In the genomic region with DNA sequence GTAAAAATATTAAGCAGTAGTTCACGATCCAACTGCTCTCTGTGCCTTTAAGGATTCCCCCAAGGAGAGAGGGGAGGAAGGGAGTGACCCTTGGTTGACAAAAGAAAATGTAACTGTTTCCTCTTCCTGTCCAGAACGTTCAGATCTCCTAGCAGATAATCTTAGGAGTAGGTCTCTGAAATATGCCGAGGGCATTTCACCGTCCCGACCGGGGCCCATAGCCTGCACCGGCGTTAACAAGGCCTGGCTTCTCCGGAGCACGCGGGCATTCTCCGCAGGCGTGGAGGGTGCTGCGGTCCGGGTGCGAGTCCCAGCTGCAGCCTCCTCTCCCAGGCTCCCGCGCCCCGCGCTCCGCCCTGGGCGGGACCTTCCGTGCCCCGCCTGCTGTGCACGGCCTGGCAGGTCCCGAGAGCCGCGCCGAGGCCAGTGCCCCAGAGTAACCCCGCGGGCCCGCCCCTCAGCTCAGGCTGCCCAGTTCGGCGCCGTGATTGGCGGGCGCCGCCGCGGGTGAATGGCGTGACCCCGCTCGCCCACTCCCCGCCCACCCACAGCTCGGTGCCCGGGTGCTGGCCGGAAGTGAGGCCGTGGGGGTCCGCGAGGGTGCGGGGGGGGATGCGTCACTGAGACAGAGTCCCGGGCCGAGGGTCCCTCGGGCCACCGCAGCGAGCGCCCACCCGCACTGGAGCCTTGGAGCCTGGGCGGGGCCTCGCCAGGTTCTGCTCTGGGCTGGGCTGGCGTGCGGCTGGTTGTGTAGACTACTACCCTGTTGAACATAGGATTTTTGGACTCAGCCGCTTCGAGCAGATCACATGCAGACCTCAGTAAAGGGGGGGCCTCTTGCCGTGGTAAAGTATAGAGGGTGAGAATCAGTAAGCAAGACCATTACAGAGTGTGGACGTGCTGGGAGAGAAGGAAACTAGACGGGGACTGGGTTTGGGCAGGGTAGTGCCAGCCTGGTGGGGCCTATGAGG, we compare ENCODE assay signal across 8 mouse cellular contexts. TPM values are rescaled to one million over a fixed set of nuclear protein-coding genes. Genes with fewer than 3 reads are reported as not detected.
A peak's percentile ranks its signal among the peaks of the same experiment; 100 is the strongest.
DNase-seq lines count a peak whose midpoint lies in the region; ATAC-seq lines count a peak whose summit lies in the region.

No protein-coding gene starts in this region.

- H3K27me3 ChIP-seq in embryonic facial prominence, embryonic 11.5 days (ENCODE audit: control insufficient read depth, insufficient read depth, low read length): no peaks in the 10 kb centered on the region
- H3K27me3 ChIP-seq in midbrain, embryonic 11.5 days (ENCODE audit: control insufficient read depth, insufficient read depth, low read length): no peaks in the 10 kb centered on the region

- intact Hi-C loops in left cerebral cortex, postnatal 4 days (cut with DNase I): no loop called here

- WGBS in embryonic facial prominence, embryonic 11.5 days: under 1% methylated on average over 67 of the region's 68 CpGs
- WGBS in midbrain, embryonic 11.5 days: under 1% methylated on average over 66 of the region's 68 CpGs

- peak overlapping the region; percentile 62 for H3K4me3 ChIP-seq in embryonic facial prominence, embryonic 11.5 days (ENCODE audit: low read depth, low read length)
- peak overlapping the region; percentile 64 for H3K4me3 ChIP-seq in midbrain, embryonic 11.5 days (ENCODE audit: low read depth, low read length)

- no peaks in the 10 kb centered on the region for H3K4me1 ChIP-seq in embryonic facial prominence, embryonic 11.5 days (ENCODE audit: control insufficient read depth, insufficient read depth, low read length)
- peaks cover 12% of the 10 kb centered on the region for H3K4me1 ChIP-seq in midbrain, embryonic 11.5 days (ENCODE audit: control insufficient read depth, insufficient read depth, low read length)

- H3K4me2 ChIP-seq in embryonic facial prominence, embryonic 11.5 days (ENCODE audit: low read depth, low read length): peak overlapping the region; percentile 74
- peak overlapping the region; percentile 68 for H3K4me2 ChIP-seq in midbrain, embryonic 11.5 days

- ATAC-seq in embryonic facial prominence, embryonic 11.5 days (replicated peaks; ENCODE audit: insufficient number of reproducible peaks, low FRiP score, low TSS enrichment, low read depth): peak; percentile 99
- peak; percentile 99 for ATAC-seq in midbrain, embryonic 11.5 days (ENCODE audit: low FRiP score)

- H3K36me3 ChIP-seq in embryonic facial prominence, embryonic 11.5 days (replicated peaks; ENCODE audit: control insufficient read depth, insufficient read depth, low read depth, low read length): no peaks in the 10 kb centered on the region
- H3K36me3 ChIP-seq in midbrain, embryonic 11.5 days (ENCODE audit: control insufficient read depth, insufficient read depth, low read length): no peaks in the 10 kb centered on the region

- DNase-seq in adrenal gland, postnatal 25 days: peak; percentile 96
- DNase-seq in embryonic facial prominence, embryonic 11.5 days (ENCODE audit: low spot score): peak; percentile 92
- peak; percentile 100 for DNase-seq in heart, adult 11 months
- peak; percentile 95 for DNase-seq in kidney, adult 11 months
- DNase-seq in left cerebral cortex, postnatal 4 days: peak; percentile 88
- peak; percentile 98 for DNase-seq in midbrain, embryonic 11.5 days (ENCODE audit: low spot score, missing footprints)
- peak; percentile 76 for DNase-seq in right cerebral cortex, postnatal 4 days
- DNase-seq in yolk sac, embryonic 10.5 days (ENCODE audit: low spot score): peak; percentile 96

- no peaks in the 10 kb centered on the region for H3K9me3 ChIP-seq in embryonic facial prominence, embryonic 11.5 days (replicated peaks; ENCODE audit: control insufficient read depth, low read length)
- H3K9me3 ChIP-seq in midbrain, embryonic 11.5 days (ENCODE audit: control insufficient read depth, low read length): no peaks in the 10 kb centered on the region

- H3K27ac ChIP-seq in embryonic facial prominence, embryonic 11.5 days (replicated peaks; ENCODE audit: low read depth, low read length): peak overlapping the region; percentile 89
- H3K27ac ChIP-seq in midbrain, embryonic 11.5 days (ENCODE audit: low read depth, low read length): peak overlapping the region; percentile 85

- peak overlapping the region; percentile 70 for H3K9ac ChIP-seq in embryonic facial prominence, embryonic 11.5 days (replicated peaks; ENCODE audit: low read length)
- peak overlapping the region; percentile 77 for H3K9ac ChIP-seq in midbrain, embryonic 11.5 days (ENCODE audit: low read length)

RNA-seq across cellular contexts. Expression of a gene that starts 6.6 kb away (rescaled TPM):
- 524 and 667 TPM in 2 replicates for total RNA-seq in adrenal gland, postnatal 25 days (2021)
- polyA plus RNA-seq in embryonic facial prominence, embryonic 11.5 days (2014; fragmentation: Nextera tagmentation; extraction: Ambion mirVana): 97.0 and 106 TPM in 2 replicates
- total RNA-seq in left cerebral cortex, postnatal 4 days (2021): 10 to 100 TPM; 62.7 to 65.3 TPM
- 98.2 and 105 TPM in 2 replicates for polyA plus RNA-seq in midbrain, embryonic 11.5 days (2014; fragmentation: Nextera tagmentation; extraction: Ambion mirVana)

Comparison
In these comparisons a context has a peak if more than half of its experiments do, and no peak if none do; other contexts are left out.
1. Peak in every context shown above with its lines: DNase-seq, ATAC-seq, H3K4me3 ChIP-seq and H3K27ac ChIP-seq.